In genomic region chr7:130057708-130058107, GRCm38 (mm10) we compare ENCODE assay signal across 18 mouse cellular contexts.
"Had no signal": no experiment of that assay in that cellular context is flagged by ENCODE, and none has a peak within 500 bp of the region (broad histone marks: within the 10 kb centered on the region; RNA-seq: fewer than 3 reads in every experiment).

No protein-coding gene starts in this region.

- H3K27ac ChIP-seq: midbrain, embryonic 10.5 days; midbrain, embryonic 12.5 days; neural tube, embryonic 13.5 days; neural tube, embryonic 15.5 days had no signal

- H3K27me3 ChIP-seq: midbrain, embryonic 12.5 days; neural tube, embryonic 13.5 days; neural tube, embryonic 15.5 days had no signal

- H3K9me3 ChIP-seq: midbrain, embryonic 10.5 days; midbrain, embryonic 12.5 days; neural tube, embryonic 13.5 days; neural tube, embryonic 15.5 days had no signal

- H3K9ac ChIP-seq: lung, embryonic 14.5 days; midbrain, embryonic 12.5 days; neural tube, embryonic 13.5 days; neural tube, embryonic 15.5 days had no signal

- H3K4me1 ChIP-seq: midbrain, embryonic 12.5 days; neural tube, embryonic 15.5 days had no signal

- H3K4me3 ChIP-seq: midbrain, embryonic 10.5 days; midbrain, embryonic 12.5 days; myocyte; neural tube, embryonic 13.5 days; neural tube, embryonic 15.5 days had no signal

- H3K4me2 ChIP-seq: lung, embryonic 14.5 days; midbrain, embryonic 12.5 days; neural tube, embryonic 13.5 days; neural tube, embryonic 15.5 days had no signal

- H3K36me3 ChIP-seq: midbrain, embryonic 10.5 days; midbrain, embryonic 12.5 days; neural tube, embryonic 13.5 days; neural tube, embryonic 15.5 days had no signal

- DNase-seq: lung, embryonic 14.5 days; lung, postnatal 10 days; lung, postnatal 4 days; midbrain, embryonic 14.5 days; retina, postnatal 1 day; right cerebral cortex, adult 18-20 months; right cerebral cortex, postnatal 25 days; right cerebral cortex, postnatal 4 days; spleen, adult 18-20 months; thymus, adult 18-20 months; thymus, postnatal 14 days; thymus, postnatal 36 days had no signal

- ATAC-seq: midbrain, embryonic 16.5 days had no signal
